Mouse (Mus musculus): ENCODE measurements around the gene Akt2.
A peak's percentile ranks its signal among the peaks of the same experiment; 100 is the strongest.

GRCm38 (mm10) chr7:27542392-27543033 lies 48.8 kb upstream of the Akt2 start:
- TF ChIP-seq CTCF (IDR thresholded peaks at IDR 0.05) (no peak), POLR2A (IDR thresholded peaks at IDR 0.05; ENCODE audit: insufficient read depth, low read depth, low read length) (peak; percentile 74)

All from heart, adult 2 months (tissue).